In the genomic region with DNA sequence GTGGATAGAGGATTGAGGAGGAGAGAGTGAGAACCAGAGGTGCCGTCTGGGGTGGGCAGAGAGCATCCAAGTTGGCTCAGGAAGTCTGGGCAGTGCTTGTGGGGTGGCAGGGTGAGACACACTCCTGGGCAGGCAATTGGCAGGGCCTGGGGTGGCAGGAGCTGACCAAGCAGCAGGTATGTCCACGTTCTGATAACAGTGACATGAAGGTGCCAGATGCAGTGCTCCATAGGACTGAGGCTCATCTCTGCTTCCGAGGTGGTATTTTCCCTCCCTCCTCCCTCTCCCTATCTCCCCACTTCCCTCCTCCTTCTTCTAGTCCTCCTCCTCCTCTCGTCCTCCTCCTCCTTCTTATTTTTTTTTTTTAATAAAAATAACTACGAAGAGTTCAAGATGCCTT, we compare ENCODE assay signal across 13 mouse cellular contexts. TPM values are rescaled to one million over a fixed set of nuclear protein-coding genes. Genes with fewer than 3 reads are reported as not detected.
DNase-seq lines count a peak whose midpoint lies in the region; ATAC-seq and TF ChIP-seq lines count a peak whose summit lies in the region.
"Had no signal": no experiment of that assay in that cellular context is flagged by ENCODE, and none has a peak within 500 bp of the region (broad histone marks: within the 10 kb centered on the region; RNA-seq: fewer than 3 reads in every experiment).

No protein-coding gene starts in this region.

- DNase-seq in heart, adult 8-10 months (ENCODE audit: low spot score), result no peak
- no peak for DNase-seq in neural tube, embryonic 10.5 days (ENCODE audit: extremely low spot score, low spot score)
- no peak for DNase-seq in adrenal gland, adult 2 months
- DNase-seq in left cerebral cortex, postnatal 25 days (ENCODE audit: low spot score in 2 of 2), result no peak
- no peak for DNase-seq in gastrocnemius, adult 2 months
- DNase-seq: kidney, postnatal 14 days; liver, embryonic 13.5 days; right cerebral cortex, postnatal 14 days had no signal

- H3K4me2 ChIP-seq in heart, embryonic 14.5 days (ENCODE audit: low read length), result peak overlapping the region; percentile 56
- peak overlapping the region; percentile 45 for H3K4me2 ChIP-seq in neural tube, embryonic 13.5 days
- H3K4me2 ChIP-seq in limb, embryonic 13.5 days (replicated peaks), result peak overlapping the region; percentile 46; the same call in 1 of the 2 replicates

- peaks cover 20 to 32% of the 10 kb centered on the region in 2 experiments for H3K4me1 ChIP-seq in heart, embryonic 14.5 days (ENCODE audit: control insufficient read depth in 2 of 2, insufficient read depth in 2 of 2, low read length in 2 of 2)
- peaks cover 24% of the 10 kb centered on the region for H3K4me1 ChIP-seq in neural tube, embryonic 13.5 days (replicated peaks)
- peaks cover 20% of the 10 kb centered on the region for H3K4me1 ChIP-seq in limb, embryonic 13.5 days

- no peak for TF ChIP-seq CTCF in gastrocnemius, adult 2 months (IDR thresholded peaks at IDR 0.05)

- no peak overlapping the region; the same call in 1 of the 2 replicates for H3K9ac ChIP-seq in heart, embryonic 14.5 days (ENCODE audit: low read length)
- H3K9ac ChIP-seq in neural tube, embryonic 13.5 days, result peak overlapping the region; percentile 58
- H3K9ac ChIP-seq in limb, embryonic 13.5 days, result no peak overlapping the region
- H3K9ac ChIP-seq: liver, embryonic 13.5 days had no signal

- no peaks in the 10 kb centered on the region for H3K36me3 ChIP-seq in heart, embryonic 14.5 days (ENCODE audit: control insufficient read depth, insufficient read depth, low read length)
- H3K36me3 ChIP-seq in neural tube, embryonic 13.5 days, result no peaks in the 10 kb centered on the region
- no peaks in the 10 kb centered on the region for H3K36me3 ChIP-seq in limb, embryonic 13.5 days
- H3K36me3 ChIP-seq: liver, embryonic 13.5 days had no signal

- WGBS in heart, embryonic 14.5 days, result 15% methylated on average over 5 of the region's 5 CpGs
- 30% methylated on average over 5 of the region's 5 CpGs for WGBS in neural tube, embryonic 13.5 days
- WGBS in limb, embryonic 13.5 days, result 38% methylated on average over 5 of the region's 5 CpGs

- H3K27me3 ChIP-seq in heart, embryonic 14.5 days (ENCODE audit: control insufficient read depth, insufficient read depth, low read length), result peaks cover 46% of the 10 kb centered on the region
- H3K27me3 ChIP-seq in neural tube, embryonic 13.5 days, result peaks cover 11% of the 10 kb centered on the region; the same call in 1 of the 2 replicates
- peaks cover 3% of the 10 kb centered on the region; the same call in 1 of the 2 replicates for H3K27me3 ChIP-seq in limb, embryonic 13.5 days

- intact Hi-C loops in left cerebral cortex, postnatal 25 days (cut with DNase I), result no loop called here
- intact Hi-C loops in gastrocnemius, adult 2 months (cut with DNase I), result no loop called here

- no peak overlapping the region for H3K27ac ChIP-seq in heart, embryonic 14.5 days (replicated peaks in 1 of 2; ENCODE audit: control insufficient read depth in 1 of 2, insufficient read depth in 1 of 2, low read depth in 2 of 2, low read length in 2 of 2)
- no peak overlapping the region for H3K27ac ChIP-seq in neural tube, embryonic 13.5 days (replicated peaks)
- H3K27ac ChIP-seq in limb, embryonic 13.5 days, result no peak overlapping the region
- no peak overlapping the region for H3K27ac ChIP-seq in gastrocnemius, adult 2 months
- H3K27ac ChIP-seq: left cerebral cortex, adult 2 months; liver, embryonic 13.5 days had no signal

- no peak overlapping the region for H3K4me3 ChIP-seq in heart, embryonic 14.5 days (ENCODE audit: control insufficient read depth in 1 of 2, insufficient read depth in 1 of 2, low read depth in 1 of 2, low read length in 2 of 2)
- no peak overlapping the region for H3K4me3 ChIP-seq in neural tube, embryonic 13.5 days
- H3K4me3 ChIP-seq in limb, embryonic 13.5 days, result no peak overlapping the region
- no peak overlapping the region for H3K4me3 ChIP-seq in gastrocnemius, adult 2 months
- H3K4me3 ChIP-seq: erythroblast, embryonic 14.5 days; left cerebral cortex, adult 2 months; liver, embryonic 13.5 days had no signal

- no peak for ATAC-seq in heart, embryonic 14.5 days (ENCODE audit: insufficient number of reproducible peaks, insufficient read depth, low FRiP score, low read depth)
- no peak for ATAC-seq in neural tube, embryonic 13.5 days (ENCODE audit: low read depth)
- no peak for ATAC-seq in limb, embryonic 13.5 days (ENCODE audit: low FRiP score, low read depth)

- H3K9me3 ChIP-seq in heart, embryonic 14.5 days (ENCODE audit: control insufficient read depth, low read length), result no peaks in the 10 kb centered on the region
- no peaks in the 10 kb centered on the region for H3K9me3 ChIP-seq in neural tube, embryonic 13.5 days
- 0 out of 2 replicates have a peak, but pooled peaks cover 4% of the 10 kb centered on the region for H3K9me3 ChIP-seq in limb, embryonic 13.5 days
- H3K9me3 ChIP-seq: liver, embryonic 13.5 days had no signal

RNA-seq across cellular contexts. Expression of a gene that starts 47.2 kb away (rescaled TPM):
- polyA plus RNA-seq in heart, embryonic 14.5 days (2014; fragmentation: Nextera tagmentation; extraction: Ambion mirVana), result 179 and 180 TPM in 2 replicates
- total RNA-seq in heart, adult 8-10 months (2022), result 100 to 1,000 TPM in 3 of 4 experiments, 10 to 100 TPM in 1; 92.5 to 117 (median 111) TPM
- 286 and 299 TPM in 2 replicates for polyA plus RNA-seq in neural tube, embryonic 13.5 days (2015; fragmentation: Nextera tagmentation; extraction: Ambion mirVana)
- 391 and 427 TPM in 2 replicates for polyA plus RNA-seq in limb, embryonic 13.5 days (2015; fragmentation: Nextera tagmentation; extraction: Ambion mirVana)
- total RNA-seq in adrenal gland, adult 2 months (2021), result 100 to 1,000 TPM; 287 to 305 TPM
- polyA plus RNA-seq in adrenal gland, adult 2 months (2012; rRNA removed), result 117 and 146 TPM in 2 replicates
- total RNA-seq in left cerebral cortex, postnatal 25 days (2021), result 100 to 1,000 TPM; 184 to 185 TPM
- 10 to 100 TPM; 75.9 to 83.2 TPM for total RNA-seq in gastrocnemius, adult 2 months (2021)
